28 mouse cellular contexts compared by ENCODE assay signal in genomic region chr8:92893870-92894269, GRCm38 (mm10). TPM values are rescaled to one million over a fixed set of nuclear protein-coding genes. Genes with fewer than 3 reads are reported as not detected.
"Had no signal": no experiment of that assay in that cellular context is flagged by ENCODE, and none has a peak within 500 bp of the region (broad histone marks: within the 10 kb centered on the region; RNA-seq: fewer than 3 reads in every experiment).

No protein-coding gene starts in this region.

- H3K4me1 ChIP-seq: heart, embryonic 15.5 days; hindbrain, embryonic 10.5 days; hindbrain, embryonic 12.5 days; intestine, embryonic 15.5 days; limb, embryonic 13.5 days; limb, embryonic 15.5 days; liver, embryonic 12.5 days had no signal

- H3K9ac ChIP-seq: heart, embryonic 13.5 days; heart, embryonic 15.5 days; hindbrain, embryonic 12.5 days; hindbrain, embryonic 14.5 days; intestine, embryonic 15.5 days; limb, embryonic 13.5 days; limb, embryonic 15.5 days; liver, embryonic 12.5 days had no signal

- H3K9me3 ChIP-seq: heart, embryonic 13.5 days; heart, embryonic 15.5 days; hindbrain, embryonic 10.5 days; hindbrain, embryonic 12.5 days; intestine, embryonic 15.5 days; limb, embryonic 13.5 days; limb, embryonic 15.5 days; liver, embryonic 12.5 days had no signal

- H3K27ac ChIP-seq: gastrocnemius, adult 2 months; heart, adult 2 months; heart, embryonic 13.5 days; heart, embryonic 15.5 days; hindbrain, embryonic 10.5 days; hindbrain, embryonic 12.5 days; hindbrain, embryonic 14.5 days; intestine, embryonic 15.5 days; layer of hippocampus, adult 2 months; limb, embryonic 13.5 days; limb, embryonic 15.5 days; liver, embryonic 12.5 days had no signal

- H3K36me3 ChIP-seq: heart, embryonic 13.5 days; heart, embryonic 15.5 days; hindbrain, embryonic 10.5 days; hindbrain, embryonic 12.5 days; intestine, embryonic 15.5 days; limb, embryonic 15.5 days; liver, embryonic 12.5 days had no signal

- H3K4me2 ChIP-seq: heart, embryonic 11.5 days; heart, embryonic 13.5 days; heart, embryonic 15.5 days; hindbrain, embryonic 12.5 days; hindbrain, embryonic 14.5 days; intestine, embryonic 15.5 days; limb, embryonic 13.5 days; limb, embryonic 15.5 days; liver, embryonic 12.5 days had no signal

- ATAC-seq: hindbrain, embryonic 16.5 days; inflammation-experienced regulatory T-cells, adult 6 months; intestine, embryonic 15.5 days; intestine, postnatal 0 days; liver, embryonic 12.5 days had no signal

- H3K27me3 ChIP-seq: heart, embryonic 13.5 days; heart, embryonic 15.5 days; hindbrain, embryonic 12.5 days; intestine, embryonic 15.5 days; limb, embryonic 13.5 days; limb, embryonic 15.5 days; liver, embryonic 12.5 days had no signal

- DNase-seq: gastrocnemius, adult 2 months; gastrocnemius, postnatal 10 days; gastrocnemius, postnatal 25 days; heart, adult 2 months; heart, postnatal 4 days; kidney, adult 18-20 months; kidney, adult 8-10 months; kidney, postnatal 10 days; kidney, postnatal 25 days; kidney, postnatal 4 days; layer of hippocampus, postnatal 36 days; left cerebral cortex, postnatal 4 days had no signal

- H3K4me3 ChIP-seq: gastrocnemius, adult 2 months; heart, adult 2 months; heart, embryonic 13.5 days; heart, embryonic 15.5 days; hindbrain, embryonic 10.5 days; hindbrain, embryonic 12.5 days; intestine, embryonic 15.5 days; layer of hippocampus, adult 2 months; limb, embryonic 13.5 days; limb, embryonic 15.5 days; liver, embryonic 12.5 days had no signal

RNA-seq across cellular contexts. Expression of gene Capns2, which starts 7.3 kb away (rescaled TPM):
- total RNA-seq: gastrocnemius, adult 2 months; gastrocnemius, postnatal 25 days; heart, adult 2 months; heart, postnatal 25 days had no signal
- polyA plus RNA-seq: heart, adult 2 months; inflammation-experienced regulatory T-cells, adult 6 months; intestine, embryonic 15.5 days; liver, adult 2 months; liver, embryonic 12.5 days had no signal
